Mouse (Mus musculus) spleen, adult 2 months (tissue): ENCODE results near the gene Sctr. TPM values are rescaled to one million over a fixed set of nuclear protein-coding genes. Genes with fewer than 3 reads are reported as not detected.

Source experiments
- DNase-seq, 2 experiments: peaks; one replicate each; pipeline versions ENCODE4 v3.0.0 to v3.0.0-alpha.2; 2012 to 2021; ENCODE audit warnings: low spot score in 2 of 2, low read depth in 1 of 2
- H3K27ac ChIP-seq: fragments of 200-500 bp; 2 replicates; pipeline ENCODE4 v1.5.1; 2012; ENCODE audit warnings: low read length, inconsistent platforms; ENCODE audit not compliant: insufficient read depth
- H3K27me3 ChIP-seq: fragments of 200-500 bp; 2 replicates; pipeline ENCODE4 v1.6.1; 2012; ENCODE audit warnings: mild to moderate bottlenecking, moderate library complexity, low read length, inconsistent platforms; ENCODE audit not compliant: control insufficient read depth, insufficient read depth
- H3K36me3 ChIP-seq: fragments of 200-500 bp; 2 replicates; pipeline ENCODE4 v1.6.1; 2012; ENCODE audit warnings: mild to moderate bottlenecking, low read length, inconsistent platforms; ENCODE audit not compliant: control insufficient read depth, insufficient read depth
- H3K4me1 ChIP-seq: fragments of 200-500 bp; 2 replicates; pipeline ENCODE4 v1.6.1; 2011; ENCODE audit warnings: inconsistent platforms; ENCODE audit not compliant: control insufficient read depth, insufficient read depth, insufficient read length
- H3K4me3 ChIP-seq: fragments of 200-500 bp; 2 replicates; pipeline ENCODE4 v1.5.1; 2011; ENCODE audit warnings: mild to moderate bottlenecking, inconsistent platforms; ENCODE audit not compliant: insufficient read depth, insufficient read length; ENCODE audit errors: extremely low read depth
- CTCF ChIP-seq: fragments of 200-500 bp; IDR thresholded peaks from 2 replicates; pipeline ENCODE4 v1.5.1; 2011; ENCODE audit warnings: mild to moderate bottlenecking, inconsistent platforms; ENCODE audit not compliant: insufficient read depth, insufficient read length, insufficient replicate concordance; ENCODE audit errors: extremely low read depth
- POLR2A ChIP-seq: fragments of 200-500 bp; IDR thresholded peaks from 2 replicates; pipeline ENCODE4 v1.6.1; 2011; ENCODE audit warnings: low read depth, low read length, inconsistent platforms
- WGBS: fragments of 180-500 bp; shearing (Covaris S2); methylation state at CpG from one replicate; pipeline ENCODE4 v1.1.7; 2018; 5-methylcytosine and 5-hydroxymethylcytosine counted together
- polyA plus RNA-seq: library from polyadenylated mRNA; depleted of rRNA; stranded (reverse); fragments of >200 nt; gene quantifications from 2 replicates; pipeline ENCODE4 v1.2.3, GENCODE M21; 2012

Gene Sctr
- polyA plus RNA-seq, 1 experiment, result 0.08 TPM

DNA sequence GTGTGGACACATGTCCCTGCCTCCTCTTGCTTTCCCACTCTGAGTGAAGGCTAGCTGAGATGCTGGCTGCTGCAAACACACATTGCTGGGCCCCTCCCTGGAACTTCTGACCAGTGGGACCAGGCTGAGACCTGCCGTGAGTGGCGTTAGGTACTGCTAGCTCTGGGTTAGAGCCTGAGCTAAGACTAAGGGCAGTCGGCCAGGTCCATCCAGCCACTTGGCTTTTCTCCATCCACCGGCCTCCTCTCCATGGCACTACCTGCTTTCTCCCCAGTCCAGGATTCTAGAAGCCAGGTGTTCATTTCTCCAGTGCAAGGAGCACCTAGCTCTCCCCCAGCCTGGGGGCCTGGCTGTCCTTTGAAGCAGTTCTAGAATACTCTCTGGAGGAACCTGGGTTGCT, 68.2 kb downstream of the Sctr start:
- Histone ChIP-seq H3K4me1 (peaks cover 4% of the 10 kb centered on the region), H3K27ac (0 out of 2 replicates have a peak overlapping the region, but pooled peaks have one; percentile 0), H3K27me3 (peaks cover 4% of the 10 kb centered on the region; the same call in 1 of the 2 replicates), H3K36me3 (no peaks in the 10 kb centered on the region), H3K4me3 (no peak overlapping the region)
- no peak for TF ChIP-seq POLR2A
- TF ChIP-seq CTCF, result no peak
- 89% methylated on average over 4 of the region's 4 CpGs for WGBS
- DNase-seq, result no peak

DNA sequence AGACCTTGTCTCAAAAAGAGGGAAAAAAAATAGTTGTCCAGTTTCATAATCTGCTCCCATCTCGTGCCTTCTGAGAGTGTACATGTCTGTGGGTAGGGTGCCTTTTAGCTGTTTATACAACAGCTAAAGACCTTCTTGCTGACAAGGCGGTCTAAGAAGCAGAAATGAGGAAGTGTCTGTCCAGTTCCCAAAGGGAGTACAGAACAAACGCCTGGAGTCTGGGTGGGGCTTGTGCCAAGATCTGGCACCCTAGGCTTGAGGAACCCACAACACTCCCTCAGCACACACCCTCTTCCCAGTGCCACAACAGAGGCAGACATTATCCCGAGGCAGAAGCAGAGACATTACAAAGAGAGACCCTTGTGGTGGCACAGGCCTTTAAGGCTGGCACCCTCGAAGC, 68.8 kb downstream of the Sctr start:
- 22% methylated on average over 5 of the region's 5 CpGs for whole genome bisulfite sequencing
- no peak for DNase-seq
- Histone ChIP-seq H3K27me3 (peaks cover 4% of the 10 kb centered on the region; the same call in 1 of the 2 replicates), H3K4me1 (peaks cover 4% of the 10 kb centered on the region), H3K36me3 (no peaks in the 10 kb centered on the region), H3K4me3 (no peak overlapping the region), H3K27ac (no peak overlapping the region)
- TF ChIP-seq CTCF (no peak), POLR2A (no peak)

DNA sequence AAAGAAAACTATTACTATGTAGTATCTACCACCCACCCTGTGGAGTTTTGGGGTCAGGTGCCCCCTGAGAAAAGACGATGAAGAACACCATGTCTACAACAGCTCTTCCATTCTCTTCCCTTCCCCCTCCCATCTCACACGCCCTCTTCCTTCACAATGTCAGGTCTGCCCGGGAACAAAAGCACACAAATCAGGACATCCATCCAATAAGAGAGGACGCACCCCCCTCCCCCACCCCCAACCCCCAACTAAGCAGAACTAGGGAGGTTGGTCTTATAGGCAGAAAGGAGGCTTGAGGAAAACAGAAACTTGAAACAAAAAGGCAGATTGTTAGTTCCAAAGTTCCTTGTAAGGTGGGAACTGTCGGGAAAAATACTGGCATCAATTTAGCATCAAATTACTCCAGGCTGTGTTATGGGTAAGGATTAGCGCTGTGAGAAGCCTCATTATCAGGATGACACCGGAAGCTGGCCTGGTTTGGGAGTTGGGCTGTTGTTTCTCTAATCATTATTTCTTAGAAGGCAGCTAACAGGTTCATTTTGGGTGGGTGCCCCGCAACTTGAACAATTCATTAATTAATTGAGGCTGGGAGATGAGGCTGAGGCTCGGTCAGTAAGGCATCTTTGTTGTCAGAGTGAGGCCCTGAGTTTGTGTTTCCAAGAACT, 71.2 kb downstream of the Sctr start:
- TF ChIP-seq POLR2A, result no peak
- no peak for TF ChIP-seq CTCF
- no peak overlapping the region for H3K4me3 ChIP-seq
- H3K27ac ChIP-seq, result no peak overlapping the region
- peaks cover 4% of the 10 kb centered on the region for H3K4me1 ChIP-seq
- H3K36me3 ChIP-seq, result no peaks in the 10 kb centered on the region
- DNase-seq, result no peak
- 75% methylated on average over 9 of the region's 9 CpGs for WGBS
- peaks cover 4% of the 10 kb centered on the region; the same call in 1 of the 2 replicates for H3K27me3 ChIP-seq

DNA sequence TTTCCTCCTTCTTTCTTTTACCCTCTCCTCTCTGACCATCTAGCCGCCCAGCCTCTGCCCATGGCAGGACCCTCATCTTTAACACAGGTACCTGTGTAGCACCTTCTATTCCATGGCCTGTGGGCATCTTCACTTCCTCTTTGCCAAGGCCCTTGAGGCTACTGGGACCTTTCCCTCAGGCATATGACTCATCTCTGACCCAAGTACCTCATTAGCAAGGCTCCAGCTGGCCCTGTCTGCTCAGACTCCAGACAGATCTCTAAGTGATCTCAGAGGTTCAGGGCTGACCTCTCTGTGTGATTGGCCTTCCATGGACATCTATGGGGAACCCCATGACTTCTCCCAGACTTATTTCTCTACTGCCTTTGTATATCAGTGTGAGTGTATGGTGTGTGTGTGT, 73.9 kb downstream of the Sctr start:
- Histone ChIP-seq H3K36me3 (no peaks in the 10 kb centered on the region), H3K4me3 (no peak overlapping the region), H3K27me3 (no peaks in the 10 kb centered on the region), H3K4me1 (no peaks in the 10 kb centered on the region), H3K27ac (no peak overlapping the region)
- 95% methylated on average over 1 of the region's 1 CpGs for WGBS
- no peak for DNase-seq
- TF ChIP-seq POLR2A, result no peak
- no peak for TF ChIP-seq CTCF

DNA sequence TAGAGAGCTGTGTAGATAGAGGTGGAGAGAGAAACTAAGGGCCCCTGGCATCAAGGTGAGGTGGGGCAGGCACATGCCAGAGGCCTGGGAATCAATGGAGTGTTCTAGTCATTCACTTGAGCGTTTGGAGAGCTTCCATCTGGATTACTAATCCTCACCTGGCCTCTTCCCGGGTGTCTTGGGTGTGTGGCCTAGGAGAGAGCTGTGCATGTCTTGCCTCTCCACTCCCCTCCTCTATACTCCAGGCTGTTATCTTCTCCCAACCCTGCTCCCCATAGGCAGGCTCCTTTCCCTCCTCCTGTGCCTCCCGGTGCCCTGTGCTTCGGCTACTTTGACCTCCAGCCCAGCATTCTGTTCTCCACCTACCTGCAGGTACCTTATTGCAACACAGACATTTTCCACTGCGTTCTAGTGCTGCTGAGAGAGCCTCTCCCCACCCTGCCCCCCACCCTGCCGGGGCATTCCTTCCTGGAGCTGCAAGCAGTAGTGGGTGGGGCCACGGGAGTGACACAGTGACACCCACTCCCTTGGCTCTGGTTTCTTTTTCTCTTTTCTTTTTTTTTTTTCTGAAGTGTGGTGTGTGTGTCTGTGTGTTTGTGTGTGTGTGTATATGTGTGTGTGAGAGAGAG, 76.4 kb downstream of the Sctr start:
- Histone ChIP-seq H3K36me3 (no peaks in the 10 kb centered on the region), H3K4me1 (no peaks in the 10 kb centered on the region), H3K4me3 (no peak overlapping the region), H3K27me3 (no peaks in the 10 kb centered on the region), H3K27ac (no peak overlapping the region)
- 62% methylated on average over 7 of the region's 7 CpGs for WGBS
- TF ChIP-seq POLR2A, result no peak
- TF ChIP-seq CTCF, result no peak
- DNase-seq, result no peak

DNA sequence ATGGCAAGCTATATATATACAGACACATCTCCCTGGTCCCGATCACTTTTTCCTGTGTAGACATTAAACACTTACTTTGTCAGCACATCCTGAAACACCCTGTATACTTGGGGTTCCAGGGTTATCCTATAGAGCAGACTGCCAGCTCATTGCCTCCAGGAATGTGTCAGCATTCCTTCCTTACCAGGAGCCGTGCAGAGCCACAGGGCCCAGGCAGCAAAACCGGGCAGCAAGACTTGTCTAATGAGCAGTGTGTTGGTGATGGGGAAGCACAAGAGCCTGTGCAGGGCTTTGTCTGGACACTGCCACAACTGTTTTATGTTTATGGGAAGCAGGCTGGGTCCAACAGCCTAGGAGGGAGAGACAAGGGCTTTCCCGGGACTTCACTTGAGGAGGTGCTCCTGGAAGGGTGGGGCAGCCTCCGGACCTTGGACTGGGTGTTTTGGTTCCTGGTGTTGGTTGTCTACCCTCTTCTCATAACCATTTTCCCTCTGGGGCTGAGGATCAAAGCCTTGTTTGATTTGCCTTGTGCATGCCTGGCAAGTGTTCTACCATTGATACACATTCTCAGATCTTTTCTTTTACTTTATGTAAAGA, 77.3 kb downstream of the Sctr start:
- WGBS, result 78% methylated on average over 5 of the region's 5 CpGs

More for the DNA sequence above, 77.3 kb downstream of the Sctr start:
- no peak for DNase-seq
- H3K36me3 ChIP-seq, result no peaks in the 10 kb centered on the region
- no peak overlapping the region for H3K27ac ChIP-seq
- no peaks in the 10 kb centered on the region for H3K4me1 ChIP-seq
- H3K4me3 ChIP-seq, result no peak overlapping the region
- TF ChIP-seq CTCF, result no peak
- TF ChIP-seq POLR2A, result no peak
- H3K27me3 ChIP-seq, result no peaks in the 10 kb centered on the region
